Mouse (Mus musculus): ENCODE results near the gene Sap25. TPM values are rescaled to one million over a fixed set of nuclear protein-coding genes. Genes with fewer than 3 reads are reported as not detected.

Gene Sap25
- polyA plus RNA-seq (2015; fragmentation: Nextera tagmentation; extraction: Ambion mirVana): 4.8 and 5.2 TPM in 2 replicates

DNA sequence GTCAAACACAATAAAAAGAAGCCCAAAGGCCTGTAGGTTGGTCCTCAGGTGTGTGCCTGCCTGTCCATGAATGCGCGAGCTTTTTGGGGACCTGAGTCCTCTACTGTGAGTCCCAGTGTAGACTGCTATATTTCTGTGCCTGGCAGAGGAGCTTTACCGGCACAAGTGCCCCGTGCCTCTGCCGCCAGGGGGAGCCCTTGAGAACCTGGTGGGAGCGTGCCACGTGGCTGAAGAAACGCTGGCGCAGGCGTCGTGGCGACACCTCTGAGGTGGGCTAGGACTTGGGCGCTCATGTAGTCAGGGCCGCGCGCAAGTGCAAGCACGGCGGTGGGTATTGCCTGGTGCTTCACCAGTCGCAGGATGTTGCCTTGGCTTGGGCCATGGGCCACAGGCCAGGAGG is at the start of gene Sap25:
TSS of gene Sap25 (plus strand) at position 281 of the 400 bp plus-strand sequence.
- Histone ChIP-seq H3K27me3 (peaks cover 39% of the 10 kb centered on the region), H3K9ac (no peak within 1 kb of the TSS), H3K27ac (no peak within 1 kb of the TSS), H3K4me1 (replicated peaks) (peaks cover 7% of the 10 kb centered on the region), H3K36me3 (peaks cover 67% of the 10 kb centered on the region), H3K9me3 (no peaks in the 10 kb centered on the region), H3K4me2 (no peak within 1 kb of the TSS), H3K4me3 (no peak within 1 kb of the TSS)
- ATAC-seq (ENCODE audit: low FRiP score): no peak
- 88% methylated on average over 19 of the region's 19 CpGs for WGBS

DNA sequence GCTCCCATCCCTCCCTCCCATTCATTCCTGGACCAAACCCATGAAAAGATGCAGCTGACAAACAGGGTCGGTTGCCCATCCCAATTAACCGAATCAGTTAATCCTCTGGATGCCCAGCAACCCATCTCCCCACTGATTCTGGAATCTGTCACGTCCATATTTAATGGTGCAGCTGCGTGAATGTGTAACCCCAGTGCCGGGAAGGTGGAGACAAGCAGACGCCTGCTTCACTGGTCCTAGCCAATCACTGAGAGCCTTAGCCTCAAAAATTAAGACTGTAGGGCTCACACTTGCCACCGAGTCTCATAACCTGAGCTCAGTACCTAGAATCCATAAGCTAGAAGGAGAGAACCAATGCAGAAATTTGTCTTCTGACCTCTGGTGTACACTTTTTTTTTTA is 45.2 kb upstream of the Sap25 start:
- Histone ChIP-seq H3K4me2 (no peak overlapping the region), H3K36me3 (peaks cover 18% of the 10 kb centered on the region), H3K4me3 (no peak overlapping the region), H3K9me3 (no peaks in the 10 kb centered on the region), H3K27me3 (no peaks in the 10 kb centered on the region), H3K9ac (no peak overlapping the region), H3K4me1 (replicated peaks) (peaks cover 15% of the 10 kb centered on the region), H3K27ac (no peak overlapping the region)
- WGBS: 79% methylated on average over 7 of the region's 7 CpGs
- no peak for ATAC-seq (ENCODE audit: low FRiP score)

DNA sequence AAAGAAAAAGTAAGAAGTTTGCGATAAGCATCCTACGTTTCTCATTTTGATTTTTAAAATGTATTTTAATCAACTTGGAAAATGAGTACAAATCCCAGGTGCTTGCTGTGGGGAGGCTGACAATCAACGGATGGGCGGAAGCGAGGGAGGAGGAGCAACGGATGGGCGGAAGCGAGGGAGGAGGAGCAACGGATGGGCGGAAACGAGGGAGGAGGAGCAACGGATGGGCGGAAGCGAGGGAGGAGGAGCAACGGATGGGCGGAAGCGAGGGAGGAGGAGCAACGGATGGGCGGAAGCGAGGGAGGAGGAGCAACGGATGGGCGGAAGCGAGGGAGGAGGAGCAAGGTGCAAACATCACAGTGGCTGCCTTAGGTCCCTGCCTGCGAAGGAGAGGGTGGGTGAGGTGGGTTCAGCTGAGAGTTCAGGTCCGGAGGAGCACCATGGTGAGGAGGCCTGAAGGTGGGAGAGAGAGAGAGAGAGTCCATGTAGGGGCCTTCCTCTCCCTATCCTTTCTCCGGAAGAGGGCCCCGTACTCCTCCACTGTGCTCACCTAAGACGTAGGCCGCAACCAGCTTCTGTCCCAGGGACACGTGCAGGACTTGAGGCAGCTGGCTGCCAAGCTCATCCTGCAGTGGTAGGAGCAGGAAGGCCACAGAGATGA is 44.4 kb upstream of the Sap25 start:
- Histone ChIP-seq H3K9ac (no peak overlapping the region), H3K4me3 (no peak overlapping the region), H3K4me2 (peak overlapping the region; percentile 37), H3K4me1 (replicated peaks) (peaks cover 21% of the 10 kb centered on the region), H3K27ac (no peak overlapping the region), H3K36me3 (peaks cover 18% of the 10 kb centered on the region), H3K27me3 (no peaks in the 10 kb centered on the region), H3K9me3 (no peaks in the 10 kb centered on the region)
- 34% methylated on average over 30 of the region's 30 CpGs for WGBS
- ATAC-seq (ENCODE audit: low FRiP score): no peak

DNA sequence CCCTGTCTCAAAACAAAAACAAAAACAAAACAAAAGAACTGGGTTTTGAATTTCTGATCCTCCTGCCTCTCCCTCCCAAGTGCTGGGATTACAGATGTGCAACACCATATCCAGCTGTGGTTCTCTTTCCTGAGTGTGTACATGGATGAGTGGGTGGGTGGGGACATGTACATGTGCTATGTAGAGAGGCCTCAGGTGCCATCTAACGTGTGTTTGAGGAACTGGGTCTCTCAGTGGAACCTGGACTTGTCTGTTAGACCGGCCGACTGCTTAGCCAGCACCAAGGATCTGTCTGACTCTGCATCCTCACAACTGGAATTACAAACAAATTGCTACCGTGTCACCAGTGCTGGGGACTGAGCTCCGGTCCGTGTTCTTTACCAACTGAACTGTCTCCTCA is 43.5 kb upstream of the Sap25 start:
- peaks cover 18% of the 10 kb centered on the region for H3K36me3 ChIP-seq
- no peak overlapping the region for H3K9ac ChIP-seq
- no peaks in the 10 kb centered on the region for H3K27me3 ChIP-seq
- H3K27ac ChIP-seq: no peak overlapping the region
- ATAC-seq (ENCODE audit: low FRiP score): no peak
- no peaks in the 10 kb centered on the region for H3K9me3 ChIP-seq
- 92% methylated on average over 6 of the region's 6 CpGs for WGBS
- peaks cover 26% of the 10 kb centered on the region for H3K4me1 ChIP-seq (replicated peaks)
- no peak overlapping the region for H3K4me2 ChIP-seq
- no peak overlapping the region for H3K4me3 ChIP-seq

DNA sequence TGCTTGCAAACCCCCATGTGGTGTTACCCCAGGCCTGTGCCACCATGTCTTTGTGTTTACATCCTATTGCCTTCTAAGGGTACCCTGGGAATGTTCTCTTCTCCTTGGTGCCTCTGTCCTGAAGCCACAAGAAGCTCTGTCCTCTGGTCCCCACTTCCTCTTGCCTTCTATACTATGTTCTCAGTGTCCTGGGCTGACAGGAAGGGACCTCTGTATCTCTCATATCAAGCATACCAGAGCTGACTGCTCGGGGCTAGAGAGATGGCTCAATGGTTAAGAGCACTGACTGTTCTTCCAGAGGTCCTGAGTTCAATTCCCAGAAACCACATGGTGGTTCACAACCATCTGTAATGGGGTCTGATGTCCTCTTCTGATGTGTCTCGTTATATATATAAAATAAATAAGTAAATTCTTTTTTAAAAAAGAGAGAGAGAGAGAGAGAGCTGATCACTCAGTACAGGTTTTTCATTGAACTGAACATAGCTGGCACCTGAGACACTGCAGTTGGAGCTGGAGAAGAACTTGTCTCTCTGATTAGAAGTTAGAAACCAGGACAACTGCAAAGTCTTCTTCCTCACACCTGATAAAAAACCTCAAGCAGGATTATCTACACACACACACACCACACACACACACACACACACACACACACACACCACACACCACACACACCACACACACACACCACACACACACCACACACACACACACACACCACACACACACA is 42.9 kb upstream of the Sap25 start:
- no peak overlapping the region for H3K9ac ChIP-seq
- peaks cover 31% of the 10 kb centered on the region for H3K4me1 ChIP-seq (replicated peaks)
- H3K4me3 ChIP-seq: no peak overlapping the region
- peaks cover 18% of the 10 kb centered on the region for H3K36me3 ChIP-seq
- H3K27ac ChIP-seq: no peak overlapping the region
- WGBS: 85% methylated on average over 2 of the region's 2 CpGs
- no peaks in the 10 kb centered on the region for H3K9me3 ChIP-seq
- no peak overlapping the region for H3K4me2 ChIP-seq
- no peaks in the 10 kb centered on the region for H3K27me3 ChIP-seq
- ATAC-seq (ENCODE audit: low FRiP score): no peak

DNA sequence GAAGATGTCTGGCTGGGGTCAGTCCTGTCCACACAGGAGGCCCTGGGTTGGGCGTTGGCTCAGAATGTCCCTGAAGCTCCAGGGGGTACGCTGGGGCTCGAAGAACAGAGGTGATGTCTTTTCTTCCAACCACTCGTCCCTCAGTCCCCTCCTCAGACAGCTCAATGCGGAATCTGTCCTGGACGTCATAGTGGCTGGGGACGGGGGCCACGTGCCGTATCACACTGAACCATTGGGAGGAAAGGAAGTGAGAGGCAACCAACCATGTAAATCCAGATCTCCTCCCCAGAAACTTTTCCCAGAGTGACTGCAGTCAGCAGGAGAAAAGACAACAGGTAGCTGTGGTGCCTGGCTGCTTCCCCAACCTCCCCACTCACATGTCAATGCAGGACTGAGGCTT is 41.5 kb upstream of the Sap25 start:
- Histone ChIP-seq H3K36me3 (peaks cover 18% of the 10 kb centered on the region), H3K9ac (peak overlapping the region; percentile 91), H3K4me3 (peak overlapping the region; percentile 77), H3K27me3 (no peaks in the 10 kb centered on the region), H3K4me2 (peak overlapping the region; percentile 97), H3K27ac (0 out of 2 replicates have a peak overlapping the region, but pooled peaks have one; percentile 88), H3K4me1 (replicated peaks) (peaks cover 32% of the 10 kb centered on the region), H3K9me3 (no peaks in the 10 kb centered on the region)
- ATAC-seq (ENCODE audit: low FRiP score): no peak
- WGBS: 69% methylated on average over 9 of the region's 9 CpGs

DNA sequence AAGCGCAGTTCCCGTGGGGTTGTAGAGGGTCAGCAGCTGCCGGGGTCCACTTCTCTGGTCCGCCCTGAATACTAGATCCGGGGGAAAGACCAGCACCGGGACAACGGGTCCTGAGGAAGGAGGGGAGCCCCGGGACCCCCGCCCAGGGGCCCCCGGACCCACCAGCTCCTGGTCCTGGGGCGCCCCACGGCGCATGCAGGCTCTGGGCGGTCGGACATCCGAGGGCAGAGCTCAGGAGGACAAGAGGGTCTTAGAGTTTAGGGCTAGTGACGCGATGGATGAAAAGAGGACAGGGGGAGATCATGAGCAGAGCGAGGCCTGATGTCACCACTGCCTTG is 40.9 kb upstream of the Sap25 start:
- Histone ChIP-seq H3K27ac (peak overlapping the region; percentile 88), H3K4me3 (peak overlapping the region; percentile 77), H3K4me1 (replicated peaks) (peaks cover 32% of the 10 kb centered on the region), H3K27me3 (no peaks in the 10 kb centered on the region), H3K4me2 (peak overlapping the region; percentile 97), H3K9ac (peak overlapping the region; percentile 91), H3K9me3 (no peaks in the 10 kb centered on the region), H3K36me3 (peaks cover 15% of the 10 kb centered on the region)
- WGBS: 4% methylated on average over 19 of the region's 19 CpGs
- no peak; the same call in 1 of the 2 replicates for ATAC-seq (ENCODE audit: low FRiP score)

DNA sequence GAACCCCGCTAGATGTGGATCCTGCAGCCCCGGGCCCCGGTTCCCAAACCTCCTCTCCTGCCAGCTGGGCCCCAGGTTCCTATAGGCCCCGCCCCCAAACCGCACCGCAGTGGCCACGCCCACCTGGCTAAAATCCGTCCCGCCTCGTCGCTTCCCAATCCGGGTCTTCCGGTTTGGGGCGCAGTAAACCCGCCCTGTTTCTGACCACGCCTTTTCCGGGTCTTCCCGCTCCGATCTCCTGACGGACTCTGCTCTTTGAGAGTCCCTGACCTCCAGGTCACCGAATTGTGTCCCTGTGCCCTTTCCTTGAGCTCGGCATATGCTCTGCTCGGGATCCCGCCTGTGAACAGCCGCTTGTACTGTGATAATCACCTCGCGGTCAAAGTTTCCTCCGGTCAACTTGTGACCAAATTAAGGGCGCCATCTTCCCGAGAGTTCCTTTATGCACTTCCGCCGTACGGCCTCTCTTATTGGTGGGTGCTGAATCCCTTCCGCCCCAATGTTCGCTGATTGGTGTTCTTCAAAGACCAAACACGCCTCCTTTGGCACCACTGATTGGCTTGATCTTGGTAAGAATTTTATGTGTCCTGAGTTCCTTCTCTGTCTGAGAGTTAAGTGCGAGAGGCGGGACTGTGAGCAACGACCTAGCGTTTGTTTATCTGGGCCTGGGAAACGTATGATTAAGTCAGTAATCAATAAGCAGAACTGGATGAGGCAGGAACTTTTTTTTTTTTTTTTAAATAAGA is 40.3 kb upstream of the Sap25 start, which contains the start of gene Mospd3:
TSS of gene Mospd3 (minus strand) at position 440 of the 746 bp plus-strand sequence.
- WGBS: under 1% methylated on average over 41 of the region's 41 CpGs
- Histone ChIP-seq H3K9ac (peak within 1 kb of the TSS; percentile 91), H3K4me3 (peak within 1 kb of the TSS; percentile 77), H3K27me3 (no peaks in the 10 kb centered on the region), H3K4me1 (replicated peaks) (peaks cover 32% of the 10 kb centered on the region), H3K9me3 (no peaks in the 10 kb centered on the region), H3K4me2 (peak within 1 kb of the TSS; percentile 97), H3K27ac (peak within 1 kb of the TSS; percentile 88), H3K36me3 (peaks cover 15% of the 10 kb centered on the region)
- ATAC-seq (ENCODE audit: low FRiP score): peak; percentile 97

DNA sequence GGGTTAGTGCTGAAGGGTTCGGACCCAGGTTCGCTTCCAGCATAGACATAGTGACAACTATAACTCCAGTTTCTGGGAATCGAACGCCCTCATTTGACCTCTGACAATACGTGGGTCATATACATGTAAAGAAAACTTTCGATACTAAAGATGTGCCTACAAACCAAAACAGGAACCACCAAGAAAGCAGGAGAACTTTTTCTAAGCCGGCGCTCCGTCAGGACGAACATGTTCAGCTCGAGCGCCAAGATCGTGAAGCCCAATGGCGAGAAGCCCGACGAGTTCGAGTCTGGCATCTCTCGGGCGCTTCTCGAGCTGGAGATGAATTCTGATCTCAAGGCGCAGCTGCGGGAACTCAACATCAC is 39.8 kb upstream of the Sap25 start:
- H3K27ac ChIP-seq: no peak overlapping the region
- peak overlapping the region; percentile 77 for H3K4me3 ChIP-seq
- peak overlapping the region; percentile 59 for H3K9ac ChIP-seq
- peaks cover 32% of the 10 kb centered on the region for H3K4me1 ChIP-seq (replicated peaks)
- under 1% methylated on average over 22 of the region's 22 CpGs for whole genome bisulfite sequencing
- H3K36me3 ChIP-seq: peaks cover 15% of the 10 kb centered on the region
- H3K27me3 ChIP-seq: no peaks in the 10 kb centered on the region
- ATAC-seq (ENCODE audit: low FRiP score): no peak
- H3K9me3 ChIP-seq: no peaks in the 10 kb centered on the region
- peak overlapping the region; percentile 65 for H3K4me2 ChIP-seq

DNA sequence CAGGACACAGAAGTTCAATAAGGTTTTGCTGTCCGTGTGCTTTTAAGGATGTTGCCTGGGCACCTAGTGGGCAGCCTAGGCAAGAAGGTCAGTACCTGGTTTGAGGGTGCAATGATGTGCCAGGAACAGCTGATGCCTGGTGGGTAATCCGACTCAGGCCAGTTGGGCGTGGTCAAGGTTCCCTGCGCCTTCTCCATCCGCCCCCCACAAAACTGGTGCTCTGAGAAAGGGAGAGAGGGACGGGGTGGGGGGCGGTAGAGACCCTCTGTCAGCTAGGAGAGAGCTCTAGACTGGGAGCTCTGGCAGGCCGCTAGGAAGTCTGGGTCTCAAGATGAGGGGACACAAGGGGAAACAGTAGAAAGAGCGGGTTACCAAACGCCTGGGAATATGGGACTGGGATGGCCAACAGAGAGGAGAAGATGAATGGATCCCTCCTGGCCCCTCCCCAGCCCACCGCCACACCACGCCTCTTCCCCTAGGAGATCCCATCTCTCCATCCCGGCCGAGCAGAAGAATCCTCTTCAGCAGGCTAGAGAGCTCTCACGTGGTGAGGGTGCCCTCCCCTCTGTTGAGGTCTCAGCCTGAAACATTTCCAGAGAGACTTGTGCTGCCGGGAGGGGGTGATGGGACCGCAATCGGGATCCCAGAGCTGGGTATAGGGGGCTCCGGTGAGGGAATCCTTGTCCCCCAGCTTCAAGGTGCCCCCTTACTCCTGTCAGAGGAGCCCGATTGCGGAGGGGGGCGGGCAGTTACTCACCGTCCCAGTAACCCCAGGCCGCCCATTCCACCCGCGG is 33.1 kb upstream of the Sap25 start:
- no peak overlapping the region for H3K27ac ChIP-seq
- WGBS: 16% methylated on average over 26 of the region's 26 CpGs
- H3K36me3 ChIP-seq: no peaks in the 10 kb centered on the region
- peak overlapping the region; percentile 55 for H3K9ac ChIP-seq
- no peak for ATAC-seq (ENCODE audit: low FRiP score)
- H3K27me3 ChIP-seq: peaks cover 28% of the 10 kb centered on the region
- peak overlapping the region; percentile 12; the same call in 1 of the 2 replicates for H3K4me3 ChIP-seq
- H3K4me1 ChIP-seq (replicated peaks): peaks cover 43% of the 10 kb centered on the region
- H3K9me3 ChIP-seq: no peaks in the 10 kb centered on the region
- peak overlapping the region; percentile 40 for H3K4me2 ChIP-seq

DNA sequence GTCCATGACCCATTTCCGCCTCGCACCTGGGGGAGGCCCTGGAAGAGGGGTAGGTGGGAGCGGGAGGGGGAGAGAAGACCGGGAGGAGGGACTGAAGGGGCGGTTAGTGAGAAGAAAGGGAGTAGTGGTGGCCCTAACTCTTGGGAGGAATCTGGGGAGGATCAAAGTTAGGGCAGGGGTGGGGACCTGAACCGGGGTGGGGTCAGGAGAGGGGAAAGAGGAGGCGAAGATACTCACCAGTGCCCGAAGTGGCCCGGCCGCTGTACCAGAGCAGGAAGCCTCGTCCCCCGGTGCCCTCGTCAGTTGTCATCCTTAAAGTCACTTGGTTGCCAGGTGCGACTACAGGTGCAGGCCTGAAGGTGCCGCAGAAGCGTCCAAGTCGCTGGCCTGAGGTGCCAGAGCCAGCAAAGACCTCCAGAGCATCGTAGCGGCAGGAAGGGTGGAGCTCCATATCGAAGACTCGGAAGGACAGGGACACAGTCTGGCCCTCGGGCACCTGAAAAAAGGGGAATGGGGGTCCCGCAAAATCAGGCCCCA is 32.4 kb upstream of the Sap25 start:
- Histone ChIP-seq H3K36me3 (no peaks in the 10 kb centered on the region), H3K27me3 (peaks cover 28% of the 10 kb centered on the region), H3K9me3 (no peaks in the 10 kb centered on the region), H3K27ac (no peak overlapping the region), H3K4me1 (replicated peaks) (peaks cover 40% of the 10 kb centered on the region), H3K4me3 (peak overlapping the region; percentile 12; the same call in 1 of the 2 replicates), H3K9ac (peak overlapping the region; percentile 55; the same call in 1 of the 2 replicates), H3K4me2 (peak overlapping the region; percentile 40)
- WGBS: 17% methylated on average over 23 of the region's 23 CpGs
- no peak for ATAC-seq (ENCODE audit: low FRiP score)

Data from hindbrain, embryonic 13.5 days (tissue).